Mouse (Mus musculus): ENCODE measurements around the gene Rnf217. TPM values are rescaled to one million over a fixed set of nuclear protein-coding genes. Genes with fewer than 3 reads are reported as not detected.

The Rnf217 gene
- polyA plus RNA-seq, 1 experiment from 2014 or later, result 3.3 TPM

DNA sequence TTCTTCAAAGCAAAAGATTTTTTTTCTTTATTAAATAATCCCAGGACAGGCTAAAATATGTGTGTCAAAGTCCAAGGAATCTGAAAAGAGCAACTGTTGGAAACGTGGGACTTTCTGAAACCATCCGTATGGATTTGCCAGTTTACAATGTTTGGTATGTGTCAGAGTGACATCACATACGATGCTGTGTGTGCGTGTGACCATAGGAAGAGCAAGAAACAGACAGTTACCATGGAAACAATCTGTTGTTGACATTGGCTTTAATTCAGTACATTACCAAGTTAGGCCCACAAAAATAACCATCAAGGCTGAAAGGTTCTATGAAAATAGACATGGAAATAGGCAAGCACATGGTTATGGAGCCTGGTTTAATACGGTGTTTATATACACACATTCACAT, 107.3 kb downstream of the Rnf217 start:
- Histone ChIP-seq H3K9me3 (ENCODE audit: control insufficient read depth, low read length) (no peaks in the 10 kb centered on the region), H3K27me3 (replicated peaks; ENCODE audit: control insufficient read depth, insufficient read depth, low read length) (no peaks in the 10 kb centered on the region), H3K36me3 (ENCODE audit: control insufficient read depth, insufficient read depth, low read length) (peaks cover 21% of the 10 kb centered on the region; the same call in 1 of the 2 replicates), H3K4me3 (ENCODE audit: low read depth, low read length) (no peak overlapping the region), H3K9ac (ENCODE audit: low read depth, low read length) (no peak overlapping the region), H3K4me1 (ENCODE audit: control insufficient read depth, insufficient read depth, low read length) (no peaks in the 10 kb centered on the region), H3K27ac (replicated peaks; ENCODE audit: low read depth, low read length) (no peak overlapping the region), H3K4me2 (ENCODE audit: low read depth, low read length) (no peak overlapping the region)
- DNase-seq (ENCODE audit: low spot score) (no peak), ATAC-seq (ENCODE audit: low read depth) (no peak)
- 75% methylated on average over 5 of the region's 5 CpGs for WGBS

DNA sequence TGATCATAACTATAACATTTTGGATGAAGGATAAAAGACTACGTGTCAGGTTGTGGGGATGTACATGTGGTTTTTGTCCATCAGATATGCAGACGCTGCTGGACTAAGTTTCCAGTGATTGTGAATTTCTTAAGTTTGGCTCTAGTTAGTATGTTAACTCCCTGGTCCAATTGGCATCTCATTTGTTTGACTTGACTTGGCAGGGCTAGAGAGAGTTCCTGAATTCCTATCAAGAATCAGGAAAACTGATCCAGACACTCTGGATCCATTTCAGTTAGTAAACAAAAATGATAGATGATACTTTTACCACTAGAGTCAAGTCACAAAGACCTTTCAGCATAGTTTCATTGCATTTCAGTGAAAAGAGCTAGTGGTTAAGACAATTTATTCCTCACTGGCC, 112.1 kb downstream of the Rnf217 start:
- H3K4me3 ChIP-seq (ENCODE audit: low read depth, low read length), result no peak overlapping the region
- peaks cover 4% of the 10 kb centered on the region; the same call in 1 of the 2 replicates for H3K36me3 ChIP-seq (ENCODE audit: control insufficient read depth, insufficient read depth, low read length)
- H3K9ac ChIP-seq (ENCODE audit: low read depth, low read length), result no peak overlapping the region
- H3K27me3 ChIP-seq (replicated peaks; ENCODE audit: control insufficient read depth, insufficient read depth, low read length), result no peaks in the 10 kb centered on the region
- no peaks in the 10 kb centered on the region for H3K4me1 ChIP-seq (ENCODE audit: control insufficient read depth, insufficient read depth, low read length)
- H3K4me2 ChIP-seq (ENCODE audit: low read depth, low read length), result no peak overlapping the region
- DNase-seq (ENCODE audit: low spot score) (no peak), ATAC-seq (ENCODE audit: low read depth) (no peak)
- 80% methylated on average over 2 of the region's 2 CpGs for WGBS
- no peak overlapping the region for H3K27ac ChIP-seq (replicated peaks; ENCODE audit: low read depth, low read length)
- H3K9me3 ChIP-seq (ENCODE audit: control insufficient read depth, low read length), result no peaks in the 10 kb centered on the region

DNA sequence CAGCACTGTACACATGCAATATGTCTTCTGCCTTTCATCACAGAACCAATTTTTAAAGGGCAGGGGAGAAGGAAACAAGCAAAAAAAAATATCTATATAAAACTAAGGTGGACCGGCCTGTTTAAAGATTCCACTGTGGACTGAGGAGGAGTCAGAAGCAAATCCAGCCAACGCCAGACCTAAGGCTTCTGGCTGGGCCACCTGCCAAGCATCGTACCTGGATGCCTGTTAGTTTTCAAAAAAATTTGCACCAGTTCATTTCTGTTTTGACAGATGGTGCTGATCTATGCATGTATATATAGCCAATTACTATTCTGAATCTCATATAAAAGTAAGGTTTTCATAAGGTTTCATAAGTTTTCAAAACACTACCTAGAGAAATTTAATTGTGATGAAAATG, 113.2 kb downstream of the Rnf217 start:
- Histone ChIP-seq H3K36me3 (ENCODE audit: control insufficient read depth, insufficient read depth, low read length) (no peaks in the 10 kb centered on the region; the same call in 1 of the 2 replicates), H3K9ac (ENCODE audit: low read depth, low read length) (no peak overlapping the region), H3K27ac (replicated peaks; ENCODE audit: low read depth, low read length) (no peak overlapping the region), H3K9me3 (ENCODE audit: control insufficient read depth, low read length) (no peaks in the 10 kb centered on the region), H3K4me3 (ENCODE audit: low read depth, low read length) (no peak overlapping the region), H3K4me2 (ENCODE audit: low read depth, low read length) (no peak overlapping the region), H3K27me3 (replicated peaks; ENCODE audit: control insufficient read depth, insufficient read depth, low read length) (no peaks in the 10 kb centered on the region), H3K4me1 (ENCODE audit: control insufficient read depth, insufficient read depth, low read length) (no peaks in the 10 kb centered on the region)
- DNase-seq (ENCODE audit: low spot score) (no peak), ATAC-seq (ENCODE audit: low read depth) (no peak)
- 67% methylated on average over 3 of the region's 3 CpGs for WGBS

DNA sequence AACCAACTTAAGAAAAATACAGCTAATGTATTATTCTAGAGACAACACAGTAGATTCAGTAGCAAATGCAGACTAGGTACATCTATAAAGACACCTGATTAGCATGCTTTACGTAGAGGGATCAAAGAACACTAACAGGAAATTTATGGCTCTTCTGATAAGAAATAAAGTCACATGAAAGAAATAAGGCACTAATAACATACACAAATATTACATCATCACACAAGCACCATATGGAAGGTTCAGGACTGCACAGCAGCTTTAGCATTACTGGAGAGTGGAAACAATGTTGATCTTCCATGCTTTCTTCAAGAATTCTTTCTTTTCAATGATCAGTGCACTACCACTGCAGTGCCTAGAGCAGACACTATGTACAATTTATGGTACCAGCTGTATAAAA, 114.7 kb downstream of the Rnf217 start:
- no peaks in the 10 kb centered on the region for H3K4me1 ChIP-seq (ENCODE audit: control insufficient read depth, insufficient read depth, low read length)
- DNase-seq (ENCODE audit: low spot score), result no peak
- no peaks in the 10 kb centered on the region for H3K27me3 ChIP-seq (replicated peaks; ENCODE audit: control insufficient read depth, insufficient read depth, low read length)

DNA sequence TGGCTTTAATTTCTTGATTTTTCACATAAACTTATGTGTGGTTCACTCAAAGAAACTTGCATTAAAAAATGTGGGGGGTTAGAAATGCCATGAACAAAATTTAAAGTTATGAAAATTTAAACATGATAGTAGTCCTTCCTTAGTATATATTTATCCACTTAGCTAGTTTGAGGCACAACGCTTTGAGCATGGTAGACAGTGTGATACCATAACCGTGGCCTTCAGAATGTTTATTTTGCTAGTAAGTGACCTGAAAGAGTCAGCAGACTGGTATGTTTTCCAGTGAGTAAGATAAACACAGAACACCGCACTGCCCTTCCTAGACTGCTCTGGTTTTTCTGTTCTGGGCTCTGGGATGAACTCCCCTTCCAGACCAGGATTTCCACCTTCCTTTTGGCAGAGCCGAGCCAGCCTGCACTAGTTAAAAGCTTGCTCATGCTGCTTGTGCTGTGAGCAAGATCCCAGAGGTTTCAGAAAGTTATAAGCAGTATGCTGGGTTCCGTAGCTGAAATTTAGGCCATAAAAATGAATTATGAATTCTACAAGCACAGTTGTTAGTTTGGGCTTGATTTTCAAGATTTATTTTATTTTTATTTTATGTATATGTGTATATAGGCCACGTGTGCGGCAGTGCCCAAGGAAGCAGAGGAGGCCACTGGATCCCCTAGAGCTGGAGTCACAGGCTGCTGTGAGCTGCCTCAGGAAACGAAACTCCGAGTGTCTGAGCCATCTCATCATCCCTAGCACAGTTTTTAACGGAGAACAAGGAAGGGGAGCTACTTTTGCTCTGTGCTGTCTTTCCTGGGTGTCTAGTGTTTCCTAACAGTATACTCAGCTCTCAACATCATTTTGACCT, 141.7 kb downstream of the Rnf217 start:
- DNase-seq (ENCODE audit: low spot score) (peak; percentile 23), ATAC-seq (ENCODE audit: low read depth) (peak; percentile 62; the same call in 1 of the 2 replicates)
- WGBS, result 58% methylated on average over 10 of the region's 10 CpGs
- no peak overlapping the region for H3K4me3 ChIP-seq (ENCODE audit: low read depth, low read length)
- no peaks in the 10 kb centered on the region for H3K36me3 ChIP-seq (ENCODE audit: control insufficient read depth, insufficient read depth, low read length)
- H3K9ac ChIP-seq (ENCODE audit: low read depth, low read length), result no peak overlapping the region
- no peak overlapping the region for H3K27ac ChIP-seq (replicated peaks; ENCODE audit: low read depth, low read length)
- H3K27me3 ChIP-seq (replicated peaks; ENCODE audit: control insufficient read depth, insufficient read depth, low read length), result no peaks in the 10 kb centered on the region
- H3K4me2 ChIP-seq (ENCODE audit: low read depth, low read length), result no peak overlapping the region
- no peaks in the 10 kb centered on the region for H3K4me1 ChIP-seq (ENCODE audit: control insufficient read depth, insufficient read depth, low read length)
- H3K9me3 ChIP-seq (ENCODE audit: control insufficient read depth, low read length), result no peaks in the 10 kb centered on the region

More for the DNA sequence above, 114.7 kb downstream of the Rnf217 start:
- no peak overlapping the region for H3K4me2 ChIP-seq (ENCODE audit: low read depth, low read length)
- H3K9me3 ChIP-seq (ENCODE audit: control insufficient read depth, low read length), result 0 out of 2 replicates have a peak, but pooled peaks cover 7% of the 10 kb centered on the region
- no peak overlapping the region for H3K27ac ChIP-seq (replicated peaks; ENCODE audit: low read depth, low read length)
- H3K4me3 ChIP-seq (ENCODE audit: low read depth, low read length), result no peak overlapping the region
- WGBS, result 94% methylated on average over 1 of the region's 1 CpGs
- ATAC-seq (ENCODE audit: low read depth), result no peak
- no peak overlapping the region for H3K9ac ChIP-seq (ENCODE audit: low read depth, low read length)
- H3K36me3 ChIP-seq (ENCODE audit: control insufficient read depth, insufficient read depth, low read length), result peaks cover 9% of the 10 kb centered on the region

DNA sequence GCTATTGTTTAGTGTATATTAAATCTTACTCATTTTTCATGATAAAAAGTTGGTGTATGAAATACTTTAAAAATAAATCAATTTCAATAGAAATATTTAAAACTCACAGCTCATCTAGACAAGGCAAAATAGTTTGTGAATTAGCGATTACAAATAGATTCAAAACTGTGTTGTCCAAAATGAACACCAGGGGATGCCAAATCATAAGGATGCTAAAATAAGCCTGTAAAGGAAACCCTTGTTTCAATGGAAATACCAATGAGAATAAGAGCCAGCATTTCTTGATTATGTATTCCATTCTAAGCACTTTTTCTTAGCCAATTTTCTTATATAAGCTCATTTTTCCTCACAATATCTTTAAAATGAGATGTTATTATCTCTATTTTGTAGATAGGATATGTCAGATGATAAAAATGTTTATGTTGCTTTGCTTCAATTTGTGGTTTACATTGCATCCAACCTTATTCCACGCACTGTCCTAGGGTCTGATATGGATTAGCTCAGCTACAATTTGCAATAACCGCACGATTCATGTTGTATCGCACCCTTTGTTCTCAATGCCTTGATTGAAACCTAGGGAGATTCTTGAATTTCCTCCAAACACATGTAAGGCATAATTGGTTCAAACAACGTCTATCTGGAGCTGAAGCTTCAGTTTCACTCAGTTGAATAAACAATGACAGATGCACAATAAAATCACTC, 143.0 kb downstream of the Rnf217 start:
- peak; percentile 58 for DNase-seq (ENCODE audit: low spot score)
- peak; percentile 65; the same call in 1 of the 2 replicates for ATAC-seq (ENCODE audit: low read depth)
- Histone ChIP-seq H3K4me2 (ENCODE audit: low read depth, low read length) (no peak overlapping the region), H3K27me3 (replicated peaks; ENCODE audit: control insufficient read depth, insufficient read depth, low read length) (no peaks in the 10 kb centered on the region), H3K9ac (ENCODE audit: low read depth, low read length) (no peak overlapping the region), H3K4me1 (ENCODE audit: control insufficient read depth, insufficient read depth, low read length) (no peaks in the 10 kb centered on the region), H3K4me3 (ENCODE audit: low read depth, low read length) (no peak overlapping the region), H3K36me3 (ENCODE audit: control insufficient read depth, insufficient read depth, low read length) (no peaks in the 10 kb centered on the region), H3K9me3 (ENCODE audit: control insufficient read depth, low read length) (no peaks in the 10 kb centered on the region), H3K27ac (replicated peaks; ENCODE audit: low read depth, low read length) (no peak overlapping the region)
- WGBS, result 59% methylated on average over 6 of the region's 6 CpGs

DNA sequence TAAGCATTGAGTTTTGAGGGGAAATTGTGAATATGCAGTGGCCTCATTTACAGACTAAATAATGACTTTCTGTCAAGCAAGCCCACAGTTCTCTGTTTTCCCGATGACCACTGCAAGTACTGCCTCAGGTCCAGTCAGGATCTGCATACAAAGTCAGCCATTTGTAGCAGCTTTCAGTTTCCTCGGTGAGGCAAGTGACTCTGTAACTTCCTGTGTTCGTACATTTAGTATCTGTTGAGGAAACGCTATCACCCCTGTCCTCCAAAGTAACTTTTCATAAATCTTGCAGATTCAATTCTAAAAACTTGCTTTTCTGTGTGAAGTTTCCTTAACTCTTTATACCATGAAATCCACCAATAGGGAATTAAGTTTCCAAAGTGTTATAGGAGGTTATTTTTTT, 143.6 kb downstream of the Rnf217 start:
- no peak for ATAC-seq (ENCODE audit: low read depth)
- Histone ChIP-seq H3K27ac (replicated peaks; ENCODE audit: low read depth, low read length) (no peak overlapping the region), H3K36me3 (ENCODE audit: control insufficient read depth, insufficient read depth, low read length) (no peaks in the 10 kb centered on the region), H3K9me3 (ENCODE audit: control insufficient read depth, low read length) (no peaks in the 10 kb centered on the region), H3K4me3 (ENCODE audit: low read depth, low read length) (no peak overlapping the region), H3K4me2 (ENCODE audit: low read depth, low read length) (no peak overlapping the region), H3K4me1 (ENCODE audit: control insufficient read depth, insufficient read depth, low read length) (no peaks in the 10 kb centered on the region), H3K27me3 (replicated peaks; ENCODE audit: control insufficient read depth, insufficient read depth, low read length) (no peaks in the 10 kb centered on the region), H3K9ac (ENCODE audit: low read depth, low read length) (no peak overlapping the region)
- WGBS, result 68% methylated on average over 4 of the region's 4 CpGs
- DNase-seq (ENCODE audit: low spot score), result no peak

DNA sequence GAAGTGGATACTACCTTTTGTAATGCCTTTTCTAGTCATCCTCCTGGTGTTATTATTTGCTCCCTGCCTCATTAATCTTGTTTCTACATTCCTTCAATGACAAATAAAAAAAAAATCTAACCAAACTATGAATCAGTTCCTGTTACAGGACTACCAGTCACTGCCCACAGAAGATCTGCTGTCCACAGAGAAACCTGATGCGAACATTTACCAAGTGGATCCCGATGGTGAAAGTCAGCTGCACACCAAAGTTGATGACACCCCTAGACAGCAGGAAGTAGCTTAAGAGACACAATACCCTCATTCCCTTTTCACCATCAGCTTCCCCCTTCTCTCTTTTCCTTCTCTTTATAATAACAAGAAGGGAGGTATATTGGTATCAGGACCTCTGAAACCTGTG, 145.9 kb downstream of the Rnf217 start:
- DNase-seq (ENCODE audit: low spot score), result no peak
- 87% methylated on average over 2 of the region's 2 CpGs for WGBS
- Histone ChIP-seq H3K9ac (ENCODE audit: low read depth, low read length) (no peak overlapping the region), H3K9me3 (ENCODE audit: control insufficient read depth, low read length) (no peaks in the 10 kb centered on the region), H3K36me3 (ENCODE audit: control insufficient read depth, insufficient read depth, low read length) (no peaks in the 10 kb centered on the region), H3K4me1 (ENCODE audit: control insufficient read depth, insufficient read depth, low read length) (no peaks in the 10 kb centered on the region), H3K4me3 (ENCODE audit: low read depth, low read length) (no peak overlapping the region), H3K27me3 (replicated peaks; ENCODE audit: control insufficient read depth, insufficient read depth, low read length) (no peaks in the 10 kb centered on the region), H3K27ac (replicated peaks; ENCODE audit: low read depth, low read length) (no peak overlapping the region), H3K4me2 (ENCODE audit: low read depth, low read length) (no peak overlapping the region)
- ATAC-seq (ENCODE audit: low read depth), result no peak
